Mouse (Mus musculus) embryonic fibroblast, embryonic 13.5 days (primary cell): Measurements from ENCODE around the gene Smarce1. TPM values are rescaled to one million over a fixed set of nuclear protein-coding genes. Genes with fewer than 3 reads are reported as not detected.

ENCODE experiments used
- H3K27ac ChIP-seq: 2 replicates; pipeline ENCODE4 v1.5.1; 2012; ENCODE audit warnings: low read length, control low read depth, inconsistent platforms; ENCODE audit not compliant: insufficient read depth
- H3K4me1 ChIP-seq: 2 replicates; pipeline ENCODE4 v1.6.1; 2011; ENCODE audit warnings: low read length; ENCODE audit not compliant: control insufficient read depth, insufficient read depth
- H3K4me3 ChIP-seq: 2 replicates; pipeline ENCODE4 v1.5.1; 2011; ENCODE audit warnings: mild to moderate bottlenecking, control low read depth, low read length; ENCODE audit not compliant: insufficient read depth
- CTCF ChIP-seq: IDR thresholded peaks from 2 replicates; pipeline ENCODE4 v1.5.1; 2011; ENCODE audit warnings: mild to moderate bottlenecking, control low read depth, low read length, moderate library complexity, borderline replicate concordance; ENCODE audit not compliant: insufficient read depth
- POLR2A ChIP-seq: IDR thresholded peaks from 2 replicates; pipeline ENCODE4 v1.6.1; 2011; ENCODE audit warnings: low read depth, mild to moderate bottlenecking, control low read depth, low read length, moderate library complexity
- polyA plus RNA-seq: library from polyadenylated mRNA; stranded (reverse); fragments of >200 nt; gene quantifications from 2 replicates; pipeline ENCODE4 v1.2.4, GENCODE M21; 2011; ENCODE audit warnings: low read depth; ENCODE audit not compliant: missing spikeins, insufficient read length

Gene Smarce1
- polyA plus RNA-seq, 1 experiment: 154 TPM

DNA sequence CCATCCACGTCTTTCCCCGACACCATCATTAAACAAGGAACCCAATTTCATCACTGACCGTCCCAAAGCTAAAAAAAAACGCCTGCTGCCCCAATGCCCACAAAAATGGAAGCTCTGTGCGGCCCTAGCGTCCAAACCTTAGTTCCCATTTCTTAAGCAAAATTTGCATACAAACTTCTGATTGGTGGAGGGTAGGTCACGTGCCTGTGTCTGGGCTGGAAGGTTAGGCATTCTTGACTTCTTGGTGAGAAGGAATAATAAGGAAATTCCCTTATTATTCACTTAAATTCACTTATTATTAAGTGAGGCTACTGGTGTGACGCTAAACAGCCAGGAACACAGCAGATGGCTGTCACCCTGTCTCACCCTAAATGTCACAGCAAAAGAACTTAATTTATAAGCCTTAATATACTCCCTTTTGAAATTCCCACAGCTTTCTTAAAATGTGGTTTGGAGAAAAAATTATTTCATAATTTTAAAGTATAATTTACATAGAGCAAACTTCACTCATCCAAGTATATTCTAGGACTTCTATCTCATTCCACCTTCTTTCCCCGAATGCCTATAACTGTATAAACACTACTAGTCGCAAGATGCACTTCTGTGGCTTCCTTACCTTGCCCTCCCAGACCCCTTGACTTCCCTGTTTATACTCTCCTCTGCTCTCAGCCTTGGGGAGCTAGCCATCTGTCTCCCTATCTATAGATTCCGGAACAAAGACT is 65.6 kb downstream of the Smarce1 start:
- TF ChIP-seq CTCF (no peak), POLR2A (no peak)
- no peak overlapping the region for H3K27ac ChIP-seq
- H3K4me1 ChIP-seq: no peaks in the 10 kb centered on the region
- no peak overlapping the region for H3K4me3 ChIP-seq

DNA sequence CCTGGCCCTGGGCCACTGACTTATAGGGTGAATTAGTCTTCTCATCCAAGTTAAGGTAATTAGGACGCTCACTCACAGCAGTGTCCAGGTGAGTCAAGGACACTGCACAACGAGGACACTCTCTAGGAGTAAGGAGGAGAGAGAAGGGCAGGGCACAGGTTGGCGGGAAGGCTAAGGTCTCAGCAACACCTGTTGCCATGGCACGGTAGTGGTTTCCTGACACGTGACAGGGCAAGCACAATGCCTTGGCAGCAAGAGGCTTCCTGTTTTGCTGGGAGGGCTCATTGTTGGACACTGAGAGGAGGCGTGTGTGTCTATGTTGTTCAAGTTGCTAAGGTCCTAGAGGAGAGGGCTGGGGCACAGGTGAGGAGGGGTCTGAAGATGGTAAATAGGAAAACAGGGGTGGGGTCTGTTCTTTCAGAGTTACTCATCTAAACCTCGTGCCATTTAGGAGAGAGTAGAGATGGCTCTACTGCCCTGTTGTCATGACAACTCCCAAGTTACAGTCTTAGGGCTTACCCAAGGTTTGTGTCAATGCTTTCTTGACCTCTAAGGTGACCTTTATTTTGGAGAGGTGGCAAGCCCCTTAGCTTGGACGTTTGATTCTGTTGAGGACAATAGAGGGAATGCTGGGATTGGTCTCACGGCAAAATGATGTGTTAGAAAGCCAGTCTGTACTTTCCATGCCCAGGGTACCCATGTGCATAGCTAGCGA is 67.7 kb downstream of the Smarce1 start:
- no peaks in the 10 kb centered on the region for H3K4me1 ChIP-seq
- no peak overlapping the region for H3K4me3 ChIP-seq
- TF ChIP-seq CTCF (no peak), POLR2A (no peak)
- no peak overlapping the region for H3K27ac ChIP-seq

DNA sequence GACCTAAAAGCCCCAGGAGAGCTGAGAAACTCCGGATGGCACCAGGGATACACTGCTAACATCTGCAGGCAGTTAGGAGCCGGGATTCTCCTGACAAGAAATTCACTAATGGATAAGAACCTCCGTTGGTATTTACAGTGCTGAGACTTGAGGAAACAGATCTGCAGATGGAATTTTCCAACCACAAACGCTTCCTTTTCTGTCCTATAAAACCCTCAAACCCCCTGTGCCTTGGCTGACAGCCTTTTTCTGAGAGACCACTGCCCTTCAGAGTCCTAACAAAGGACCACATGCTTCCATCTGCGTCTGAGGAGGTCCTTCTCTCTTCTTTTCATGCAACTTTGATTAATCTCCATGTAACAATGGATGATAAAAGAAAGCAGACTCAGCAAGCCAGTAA is 69.2 kb downstream of the Smarce1 start:
- H3K27ac ChIP-seq: no peak overlapping the region

DNA sequence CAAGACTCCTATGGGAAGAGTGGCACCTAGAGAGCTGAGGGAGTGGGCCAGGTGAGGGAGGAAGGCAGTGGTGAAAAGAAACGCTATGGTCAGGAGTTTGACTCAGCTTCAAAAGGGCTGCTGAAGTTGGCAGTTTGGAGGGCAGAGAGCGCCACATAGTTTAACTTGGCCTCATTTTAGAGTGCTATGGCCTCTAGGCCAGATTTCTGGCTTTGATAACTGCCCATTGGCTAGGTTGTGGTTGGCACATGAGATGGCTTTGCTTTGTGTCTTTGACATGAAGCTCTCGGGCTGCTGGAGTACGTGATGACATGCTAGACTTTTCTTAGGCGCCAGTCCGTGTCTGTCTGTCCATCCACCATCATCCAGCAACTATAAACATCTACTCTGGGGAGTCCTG is 70.6 kb downstream of the Smarce1 start:
- no peak overlapping the region for H3K4me3 ChIP-seq
- no peaks in the 10 kb centered on the region for H3K4me1 ChIP-seq
- no peak overlapping the region for H3K27ac ChIP-seq
- TF ChIP-seq CTCF: no peak
- TF ChIP-seq POLR2A: no peak

More for the DNA sequence above, 69.2 kb downstream of the Smarce1 start:
- H3K4me1 ChIP-seq: no peaks in the 10 kb centered on the region
- no peak overlapping the region for H3K4me3 ChIP-seq
- TF ChIP-seq POLR2A: no peak
- TF ChIP-seq CTCF: no peak

Other genes starting within 250 kb of the Smarce1 start
- gene Gjd3, start 248.0 kb downstream of the Smarce1 start, polyA plus RNA-seq: not detected in 2 replicates
- 141 and 227 TPM in 2 replicates for gene Top2a, start 206.8 kb downstream of the Smarce1 start, polyA plus RNA-seq
- 212 and 419 TPM in 2 replicates for gene Igfbp4, start 189.8 kb downstream of the Smarce1 start, polyA plus RNA-seq
- not detected in 2 replicates for gene Tns4, start 141.7 kb downstream of the Smarce1 start, polyA plus RNA-seq
- not detected in 2 replicates for gene Ccr7, start 75.9 kb downstream of the Smarce1 start, polyA plus RNA-seq
- 0.49 TPM in 1 of 2 replicates, not detected in the other for gene Krt222, start 13.1 kb upstream of the Smarce1 start, polyA plus RNA-seq
- not detected in 2 replicates for gene Krt24, start 54.2 kb upstream of the Smarce1 start, polyA plus RNA-seq
- not detected in 2 replicates for gene Krt25, start 91.9 kb upstream of the Smarce1 start, polyA plus RNA-seq
- not detected in 2 replicates for gene Krt26, start 106.9 kb upstream of the Smarce1 start, polyA plus RNA-seq
- not detected in 2 replicates for gene Krt27, start 120.1 kb upstream of the Smarce1 start, polyA plus RNA-seq
- gene Krt28, start 143.9 kb upstream of the Smarce1 start, polyA plus RNA-seq: not detected in 2 replicates
- gene Krt10, start 158.3 kb upstream of the Smarce1 start, polyA plus RNA-seq: 4.0 and 4.5 TPM in 2 replicates
- gene Krt12, start 191.2 kb upstream of the Smarce1 start, polyA plus RNA-seq: not detected in 2 replicates
- gene Krt20, start 207.1 kb upstream of the Smarce1 start, polyA plus RNA-seq: 1.7 and 3.9 TPM in 2 replicates